Mouse (Mus musculus): ENCODE measurements at regions not wholly inside any gene's neighbourhood (a gene's known extent, or its start where the extent isn't known, plus 50 kb on each side); places are given as distances from the start of the nearest gene placed in this dataset.

DNA sequence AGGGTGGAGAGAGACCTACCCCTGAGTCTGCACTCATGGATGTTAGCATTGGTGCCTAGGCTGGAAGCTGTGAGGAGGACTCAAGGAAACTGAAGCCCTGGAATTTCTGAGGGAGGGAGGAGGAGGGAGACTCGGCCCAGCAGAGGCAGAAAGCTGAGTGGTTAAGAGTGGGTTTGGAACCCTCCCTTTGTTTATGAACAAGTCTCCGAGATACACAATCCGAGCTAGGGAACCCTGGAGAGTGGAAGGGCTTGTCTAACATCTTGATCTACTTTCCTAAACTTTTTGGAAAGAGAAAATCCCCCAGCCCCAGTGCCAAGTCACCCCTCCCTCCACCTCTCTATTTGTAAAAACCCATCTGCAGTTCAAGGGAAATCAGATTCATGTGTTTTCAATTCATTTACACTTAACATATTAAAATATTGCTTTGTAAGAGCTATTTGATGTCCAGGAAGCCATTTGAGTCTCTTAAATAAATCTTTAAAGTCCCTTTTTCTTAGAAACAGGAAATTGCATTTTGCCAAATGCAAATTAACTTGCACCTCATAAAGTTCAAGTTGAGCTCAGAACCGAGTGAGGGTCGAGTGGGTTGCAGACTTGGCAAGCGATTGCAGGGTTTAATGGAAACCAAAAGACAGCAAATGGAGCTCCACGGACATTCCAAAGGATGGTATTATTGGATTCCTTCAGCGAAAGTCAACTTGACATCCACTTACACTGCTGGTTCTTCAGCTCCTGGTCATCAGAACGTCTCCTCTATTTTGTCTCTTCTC lies 113.1 kb downstream of the En1 start:
- no peak overlapping the region for H3K4me2 ChIP-seq
- H3K9me3 ChIP-seq (replicated peaks; ENCODE audit: control insufficient read depth, low read length) = no peaks in the 10 kb centered on the region; the same call in 1 of the 2 replicates
- H3K36me3 ChIP-seq (ENCODE audit: control insufficient read depth, insufficient read depth, low read length) = no peaks in the 10 kb centered on the region
- H3K27ac ChIP-seq (ENCODE audit: low read depth, low read length) = no peak overlapping the region
- H3K4me3 ChIP-seq (ENCODE audit: low read depth, low read length) = no peak overlapping the region
- WGBS (ENCODE audit: insufficient replicate concordance) = 76% methylated on average over 9 of the region's 9 CpGs
- no peak overlapping the region for H3K9ac ChIP-seq (ENCODE audit: low read depth, low read length)
- H3K27me3 ChIP-seq (ENCODE audit: control insufficient read depth, insufficient read depth, low read length) = no peaks in the 10 kb centered on the region
- no peaks in the 10 kb centered on the region for H3K4me1 ChIP-seq (ENCODE audit: control insufficient read depth, insufficient read depth, low read length)
- ATAC-seq (replicated peaks; ENCODE audit: insufficient number of reproducible peaks, low FRiP score, low TSS enrichment) = no peak

DNA sequence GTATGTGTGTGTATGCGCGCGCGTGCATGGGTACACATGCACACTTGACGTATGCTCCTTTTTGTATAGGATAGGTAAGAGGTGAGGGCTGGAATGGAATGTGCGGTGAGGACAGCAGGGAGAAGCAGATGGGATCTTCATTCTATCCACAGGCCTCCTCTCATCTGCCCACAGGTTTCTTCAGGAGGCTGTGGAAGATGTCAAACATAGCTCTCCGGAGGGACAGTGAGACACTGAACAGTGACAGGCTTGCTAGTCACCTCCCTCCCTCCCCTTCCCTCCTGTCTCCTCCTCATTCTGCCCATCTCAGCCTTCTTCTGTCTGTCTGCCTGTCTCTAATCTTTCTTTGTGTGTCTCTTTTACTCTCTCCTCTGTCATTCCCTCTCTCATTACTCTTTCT lies 124.6 kb downstream of the En1 start:
- Histone ChIP-seq H3K9ac (ENCODE audit: low read depth, low read length) (no peak overlapping the region), H3K27ac (ENCODE audit: low read depth, low read length) (no peak overlapping the region), H3K36me3 (ENCODE audit: control insufficient read depth, insufficient read depth, low read length) (no peaks in the 10 kb centered on the region), H3K9me3 (replicated peaks; ENCODE audit: control insufficient read depth, low read length) (no peaks in the 10 kb centered on the region), H3K4me3 (ENCODE audit: low read depth, low read length) (no peak overlapping the region), H3K4me1 (ENCODE audit: control insufficient read depth, insufficient read depth, low read length) (no peaks in the 10 kb centered on the region), H3K4me2 (no peak overlapping the region), H3K27me3 (ENCODE audit: control insufficient read depth, insufficient read depth, low read length) (no peaks in the 10 kb centered on the region)
- 81% methylated on average over 7 of the region's 7 CpGs for WGBS (ENCODE audit: insufficient replicate concordance)
- ATAC-seq (replicated peaks; ENCODE audit: insufficient number of reproducible peaks, low FRiP score, low TSS enrichment) = no peak

DNA sequence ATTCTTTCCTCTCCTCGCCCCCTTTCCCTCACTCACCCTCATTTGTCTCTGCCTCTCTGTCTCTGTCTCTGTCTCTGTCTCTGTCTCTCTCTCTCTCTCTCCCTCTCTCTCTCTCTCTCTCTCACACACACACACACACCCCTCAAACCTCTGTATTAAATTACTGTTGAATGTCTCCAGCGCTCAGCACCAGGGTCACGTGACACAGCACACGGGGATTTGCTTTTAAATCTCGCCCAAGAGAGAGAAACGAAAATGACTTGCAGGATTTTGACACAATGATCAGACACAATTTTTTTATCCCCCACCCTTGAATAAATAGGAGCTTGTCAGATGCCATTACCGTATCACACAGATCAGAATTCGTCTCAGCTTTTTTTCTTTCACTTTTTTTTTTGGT lies 125.2 kb downstream of the En1 start:
- no peak overlapping the region for H3K4me2 ChIP-seq
- H3K9me3 ChIP-seq (replicated peaks; ENCODE audit: control insufficient read depth, low read length) = no peaks in the 10 kb centered on the region
- H3K27me3 ChIP-seq (ENCODE audit: control insufficient read depth, insufficient read depth, low read length) = no peaks in the 10 kb centered on the region
- 80% methylated on average over 8 of the region's 8 CpGs for WGBS (ENCODE audit: insufficient replicate concordance)
- no peaks in the 10 kb centered on the region for H3K4me1 ChIP-seq (ENCODE audit: control insufficient read depth, insufficient read depth, low read length)
- H3K9ac ChIP-seq (ENCODE audit: low read depth, low read length) = no peak overlapping the region
- H3K4me3 ChIP-seq (ENCODE audit: low read depth, low read length) = no peak overlapping the region
- H3K36me3 ChIP-seq (ENCODE audit: control insufficient read depth, insufficient read depth, low read length) = no peaks in the 10 kb centered on the region
- H3K27ac ChIP-seq (ENCODE audit: low read depth, low read length) = no peak overlapping the region
- no peak for ATAC-seq (replicated peaks; ENCODE audit: insufficient number of reproducible peaks, low FRiP score, low TSS enrichment)

DNA sequence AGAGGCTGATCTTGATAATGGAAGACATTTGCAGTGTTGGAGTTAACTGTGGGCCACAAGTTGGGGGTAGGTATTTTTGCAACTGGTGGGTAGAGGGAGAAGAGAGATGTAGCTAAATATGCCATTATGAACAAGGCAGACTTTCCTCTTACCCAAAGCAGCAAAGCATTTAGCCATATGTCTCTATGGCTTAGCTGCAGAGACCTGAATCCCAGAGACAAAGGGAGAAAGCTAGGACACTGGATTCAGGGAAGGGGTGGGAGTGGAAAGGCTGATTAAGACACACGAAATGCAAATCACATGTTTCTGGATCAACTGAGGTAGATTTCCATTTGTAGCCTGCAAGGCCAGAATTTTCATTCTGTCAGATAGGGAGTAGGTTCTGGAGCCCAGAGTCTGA lies 129.8 kb downstream of the En1 start:
- Histone ChIP-seq H3K27ac (ENCODE audit: low read depth, low read length) (no peak overlapping the region), H3K4me1 (ENCODE audit: control insufficient read depth, insufficient read depth, low read length) (peaks cover 4% of the 10 kb centered on the region; the same call in 1 of the 2 replicates), H3K9ac (ENCODE audit: low read depth, low read length) (no peak overlapping the region), H3K27me3 (ENCODE audit: control insufficient read depth, insufficient read depth, low read length) (no peaks in the 10 kb centered on the region), H3K4me3 (ENCODE audit: low read depth, low read length) (no peak overlapping the region), H3K4me2 (no peak overlapping the region), H3K36me3 (ENCODE audit: control insufficient read depth, insufficient read depth, low read length) (no peaks in the 10 kb centered on the region), H3K9me3 (replicated peaks; ENCODE audit: control insufficient read depth, low read length) (no peaks in the 10 kb centered on the region)
- ATAC-seq (replicated peaks; ENCODE audit: insufficient number of reproducible peaks, low FRiP score, low TSS enrichment) = no peak
- WGBS (ENCODE audit: insufficient replicate concordance) = 50% methylated on average over 1 of the region's 1 CpGs

DNA sequence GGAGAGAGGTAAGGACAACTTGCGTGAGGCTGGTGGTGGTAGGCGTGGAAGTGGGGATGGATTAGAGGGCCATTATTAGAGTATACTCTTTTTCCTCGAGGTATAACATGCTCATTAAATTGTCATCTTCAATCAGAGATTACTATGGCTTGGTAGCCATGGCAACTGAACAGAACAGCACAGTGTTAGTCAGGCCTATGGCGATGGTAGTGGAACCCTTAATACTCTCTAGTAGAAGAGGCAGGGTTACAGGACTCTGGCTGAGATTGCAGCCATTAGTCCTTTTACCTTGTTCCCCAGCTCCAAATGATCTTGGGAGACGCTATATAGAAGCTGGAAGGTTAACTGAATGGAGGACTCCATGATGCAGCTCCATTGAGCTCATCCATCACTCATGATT lies 131.5 kb downstream of the En1 start:
- no peaks in the 10 kb centered on the region for H3K36me3 ChIP-seq (ENCODE audit: control insufficient read depth, insufficient read depth, low read length)
- H3K9ac ChIP-seq (ENCODE audit: low read depth, low read length) = no peak overlapping the region
- H3K9me3 ChIP-seq (replicated peaks; ENCODE audit: control insufficient read depth, low read length) = no peaks in the 10 kb centered on the region
- H3K4me1 ChIP-seq (ENCODE audit: control insufficient read depth, insufficient read depth, low read length) = peaks cover 4% of the 10 kb centered on the region; the same call in 1 of the 2 replicates
- WGBS (ENCODE audit: insufficient replicate concordance) = 78% methylated on average over 5 of the region's 5 CpGs
- no peak overlapping the region for H3K4me2 ChIP-seq
- H3K27ac ChIP-seq (ENCODE audit: low read depth, low read length) = no peak overlapping the region
- no peak for ATAC-seq (replicated peaks; ENCODE audit: insufficient number of reproducible peaks, low FRiP score, low TSS enrichment)
- no peaks in the 10 kb centered on the region for H3K27me3 ChIP-seq (ENCODE audit: control insufficient read depth, insufficient read depth, low read length)
- no peak overlapping the region for H3K4me3 ChIP-seq (ENCODE audit: low read depth, low read length)

DNA sequence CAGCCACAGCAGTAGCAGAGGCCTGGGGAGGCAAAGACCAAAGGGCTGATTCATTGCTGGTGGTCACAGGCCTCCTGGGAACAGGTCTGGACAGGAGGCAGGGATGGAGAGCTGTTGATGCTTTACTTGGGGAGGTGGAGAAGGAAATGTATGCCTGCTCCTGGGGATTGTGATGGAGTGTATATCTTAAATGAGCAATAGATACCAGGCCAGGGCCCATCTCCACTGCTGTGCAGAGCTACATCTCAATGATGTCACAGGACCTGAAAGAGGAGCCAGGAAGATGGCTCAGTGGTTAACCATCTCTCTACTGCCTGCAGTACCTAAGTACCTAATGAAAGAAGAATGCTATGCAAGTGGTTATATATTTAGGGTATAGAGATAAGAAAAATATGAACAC lies 132.6 kb downstream of the En1 start:
- no peak for ATAC-seq (replicated peaks; ENCODE audit: insufficient number of reproducible peaks, low FRiP score, low TSS enrichment)
- Histone ChIP-seq H3K4me1 (ENCODE audit: control insufficient read depth, insufficient read depth, low read length) (peaks cover 4% of the 10 kb centered on the region; the same call in 1 of the 2 replicates), H3K9me3 (replicated peaks; ENCODE audit: control insufficient read depth, low read length) (no peaks in the 10 kb centered on the region), H3K9ac (ENCODE audit: low read depth, low read length) (no peak overlapping the region), H3K27me3 (ENCODE audit: control insufficient read depth, insufficient read depth, low read length) (no peaks in the 10 kb centered on the region), H3K4me3 (ENCODE audit: low read depth, low read length) (no peak overlapping the region), H3K4me2 (no peak overlapping the region), H3K27ac (ENCODE audit: low read depth, low read length) (no peak overlapping the region), H3K36me3 (ENCODE audit: control insufficient read depth, insufficient read depth, low read length) (no peaks in the 10 kb centered on the region)

DNA sequence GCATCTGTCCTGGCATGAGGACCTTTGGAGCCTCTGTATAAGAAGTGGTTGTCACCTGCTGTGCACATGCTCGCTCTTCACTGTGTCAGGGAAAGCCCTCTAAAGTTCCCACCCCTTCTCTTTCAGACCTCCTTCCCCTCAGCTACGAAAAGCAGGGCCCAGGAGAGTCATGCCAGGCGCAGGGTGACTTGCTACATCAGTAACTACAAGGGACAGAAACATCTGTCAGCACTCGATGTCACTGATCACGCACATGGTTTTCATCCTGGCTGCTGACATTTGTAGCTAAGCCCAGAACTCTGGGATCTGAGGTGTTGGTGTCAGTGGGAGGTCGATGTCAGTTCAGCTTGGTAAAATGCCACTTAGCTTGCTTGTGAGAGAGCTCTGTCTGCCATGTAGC lies 137.3 kb downstream of the En1 start:
- H3K4me3 ChIP-seq (ENCODE audit: low read depth, low read length) = no peak overlapping the region
- WGBS (ENCODE audit: insufficient replicate concordance) = 19% methylated on average over 6 of the region's 6 CpGs
- H3K27me3 ChIP-seq (ENCODE audit: control insufficient read depth, insufficient read depth, low read length) = no peaks in the 10 kb centered on the region
- no peak overlapping the region for H3K27ac ChIP-seq (ENCODE audit: low read depth, low read length)
- H3K9ac ChIP-seq (ENCODE audit: low read depth, low read length) = no peak overlapping the region
- no peaks in the 10 kb centered on the region for H3K36me3 ChIP-seq (ENCODE audit: control insufficient read depth, insufficient read depth, low read length)
- peak; percentile 28; the same call in 1 of the 2 replicates for ATAC-seq (replicated peaks; ENCODE audit: insufficient number of reproducible peaks, low FRiP score, low TSS enrichment)
- peaks cover 4% of the 10 kb centered on the region; the same call in 1 of the 2 replicates for H3K4me1 ChIP-seq (ENCODE audit: control insufficient read depth, insufficient read depth, low read length)
- no peaks in the 10 kb centered on the region for H3K9me3 ChIP-seq (replicated peaks; ENCODE audit: control insufficient read depth, low read length)
- no peak overlapping the region for H3K4me2 ChIP-seq

DNA sequence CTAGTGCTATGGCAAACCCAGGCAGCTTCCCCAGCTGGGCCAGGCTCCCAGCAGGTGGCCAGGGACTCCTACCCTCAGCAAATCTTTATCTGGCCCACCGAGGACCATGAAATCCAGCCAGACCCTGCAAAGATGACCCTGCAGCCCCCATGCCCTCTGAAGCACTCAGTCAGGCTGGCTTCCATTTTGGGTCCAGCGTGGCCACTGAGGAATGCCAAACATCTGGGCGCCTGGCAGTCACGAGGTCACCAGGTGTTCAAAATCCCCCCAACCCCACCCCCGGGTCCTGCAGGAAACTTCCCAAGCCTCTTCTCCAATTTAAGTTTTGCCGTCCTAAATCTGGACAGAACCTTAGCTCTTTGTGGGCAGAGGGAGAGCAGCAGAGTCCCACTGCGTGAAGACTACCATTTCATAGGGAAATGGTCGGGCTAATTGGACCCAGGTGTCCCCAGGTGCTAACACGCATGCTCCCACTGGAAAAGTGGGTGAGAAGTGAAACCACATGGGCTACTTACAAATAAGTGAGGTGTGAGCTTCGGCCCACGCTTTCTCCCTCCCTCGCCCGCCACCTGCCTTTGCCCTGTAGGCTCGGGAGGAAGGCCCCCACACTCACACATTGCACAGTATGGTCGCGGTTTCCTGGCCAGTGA lies 139.0 kb downstream of the En1 start:
- Histone ChIP-seq H3K9ac (ENCODE audit: low read depth, low read length) (no peak overlapping the region), H3K27ac (ENCODE audit: low read depth, low read length) (no peak overlapping the region), H3K9me3 (replicated peaks; ENCODE audit: control insufficient read depth, low read length) (no peaks in the 10 kb centered on the region), H3K36me3 (ENCODE audit: control insufficient read depth, insufficient read depth, low read length) (no peaks in the 10 kb centered on the region), H3K27me3 (ENCODE audit: control insufficient read depth, insufficient read depth, low read length) (no peaks in the 10 kb centered on the region), H3K4me2 (no peak overlapping the region), H3K4me1 (ENCODE audit: control insufficient read depth, insufficient read depth, low read length) (no peaks in the 10 kb centered on the region), H3K4me3 (ENCODE audit: low read depth, low read length) (no peak overlapping the region)
- no peak for ATAC-seq (replicated peaks; ENCODE audit: insufficient number of reproducible peaks, low FRiP score, low TSS enrichment)
- 74% methylated on average over 16 of the region's 16 CpGs for WGBS (ENCODE audit: insufficient replicate concordance)

DNA sequence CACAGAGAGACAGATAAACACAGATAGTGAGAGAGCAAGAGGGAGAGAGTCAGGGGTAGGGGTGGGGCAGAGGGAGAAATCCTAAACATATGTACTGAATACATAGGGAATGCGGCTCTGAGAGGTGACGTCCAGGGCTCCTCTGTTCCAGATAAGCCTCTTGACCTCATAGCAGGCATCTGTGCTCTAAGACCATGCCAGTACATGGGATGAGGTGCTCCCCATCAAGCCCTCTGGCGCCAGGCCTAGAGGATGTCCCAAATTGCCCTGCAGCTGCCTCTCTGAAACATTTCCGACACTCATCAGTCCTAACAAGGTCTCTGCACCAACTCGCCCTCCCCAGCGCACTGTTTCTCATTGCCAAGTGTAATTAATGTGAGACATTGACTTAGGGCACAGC lies 146.7 kb downstream of the En1 start:
- 62% methylated on average over 6 of the region's 6 CpGs for WGBS (ENCODE audit: insufficient replicate concordance)
- Histone ChIP-seq H3K4me2 (no peak overlapping the region), H3K9ac (ENCODE audit: low read depth, low read length) (no peak overlapping the region), H3K27ac (ENCODE audit: low read depth, low read length) (no peak overlapping the region), H3K4me3 (ENCODE audit: low read depth, low read length) (no peak overlapping the region), H3K27me3 (ENCODE audit: control insufficient read depth, insufficient read depth, low read length) (no peaks in the 10 kb centered on the region), H3K4me1 (ENCODE audit: control insufficient read depth, insufficient read depth, low read length) (no peaks in the 10 kb centered on the region), H3K36me3 (ENCODE audit: control insufficient read depth, insufficient read depth, low read length) (no peaks in the 10 kb centered on the region), H3K9me3 (replicated peaks; ENCODE audit: control insufficient read depth, low read length) (no peaks in the 10 kb centered on the region)
- ATAC-seq (replicated peaks; ENCODE audit: insufficient number of reproducible peaks, low FRiP score, low TSS enrichment) = no peak
